Mouse (Mus musculus) ES-E14 (cell line): ENCODE measurements at regions not wholly inside any gene's neighbourhood (a gene's known extent, or its start where the extent isn't known, plus 50 kb on each side); places are given as distances from the start of the nearest gene placed in this dataset.

Experiments used
- DNase-seq: peaks from one replicate; pipeline ENCODE4 v3.0.0-alpha.2; 2013; ENCODE audit warnings: low read depth, low spot score
- H3K27ac ChIP-seq: 2 replicates; pipeline ENCODE4 v1.5.1; 2012; ENCODE audit warnings: low read depth, mild to moderate bottlenecking, low read length, moderate library complexity, mixed read lengths; ENCODE audit not compliant: poor library complexity, insufficient read depth, severe bottlenecking
- H3K36me3 ChIP-seq: 2 replicates; pipeline ENCODE4 v1.6.1; 2012; ENCODE audit warnings: mild to moderate bottlenecking, low read length, moderate library complexity, mixed read lengths; ENCODE audit not compliant: control insufficient read depth, poor library complexity, insufficient read depth, severe bottlenecking
- H3K4me1 ChIP-seq, 2 experiments: fragments of 150-350 bp in 1 of 2; sonication (generic) in 1 of 2; 2 replicates each; pipeline ENCODE4 v1.6.1; 2012; ENCODE audit warnings: low read length in 2 of 2, mild to moderate bottlenecking in 1 of 2, mixed read lengths in 1 of 2; ENCODE audit not compliant: control insufficient read depth in 2 of 2, insufficient read depth in 2 of 2, poor library complexity in 1 of 2
- H3K4me3 ChIP-seq, 2 experiments: fragments of 150-350 bp in 1 of 2; sonication (generic) in 1 of 2; 2 replicates each; pipeline ENCODE4 v1.5.1; 2012; ENCODE audit warnings: low read length in 2 of 2, low read depth in 1 of 2, mild to moderate bottlenecking in 1 of 2, mixed read lengths in 1 of 2; ENCODE audit not compliant: insufficient read depth in 1 of 2, poor library complexity in 1 of 2, severe bottlenecking in 1 of 2
- H3K9ac ChIP-seq: 2 replicates; pipeline ENCODE4 v1.6.1; 2012; ENCODE audit warnings: low read depth, mild to moderate bottlenecking, low read length, mixed read lengths; ENCODE audit not compliant: poor library complexity, insufficient read depth, severe bottlenecking
- H3K9me3 ChIP-seq: fragments of 150-350 bp; sonication (generic); 2 replicates; pipeline ENCODE4 v1.6.1; 2012; ENCODE audit warnings: low read depth, mild to moderate bottlenecking, low read length; ENCODE audit not compliant: control insufficient read depth, insufficient read depth
- CHD2 ChIP-seq: IDR thresholded peaks from 2 replicates; pipeline ENCODE4 v1.6.1; 2014; ENCODE audit warnings: mild to moderate bottlenecking, low read depth, low read length, inconsistent platforms
- HCFC1 ChIP-seq: IDR thresholded peaks from 2 replicates; pipeline ENCODE4 v1.6.1; 2012; ENCODE audit warnings: low read length, inconsistent platforms, borderline replicate concordance; ENCODE audit not compliant: insufficient read depth
- MAFK ChIP-seq: IDR thresholded peaks from 2 replicates; pipeline ENCODE4 v1.6.1; 2014; ENCODE audit warnings: mild to moderate bottlenecking, low read depth, low read length, inconsistent platforms; ENCODE audit not compliant: insufficient read depth
- ZC3H11A ChIP-seq: IDR thresholded peaks from 2 replicates; pipeline ENCODE4 v1.6.1; 2012; ENCODE audit warnings: low read depth, mild to moderate bottlenecking, inconsistent platforms, low read length, borderline replicate concordance
- ZNF384 ChIP-seq: IDR thresholded peaks from 2 replicates; pipeline ENCODE4 v1.6.1; 2012; ENCODE audit warnings: low read depth, low read length, inconsistent platforms
- in situ Hi-C, 2 experiments: fragments of 600-800 bp; cut with MboI; formaldehyde crosslinking; loops; one replicate each; pipeline ENCODE4 v1.15.1; 2025; ENCODE audit warnings: low sequenced_read_pairs in 2 of 2, inconsistent platforms in 1 of 2; ENCODE audit not compliant: unreplicated experiment in 2 of 2

- Histone ChIP-seq H3K4me3 (no peak overlapping the region), H3K4me1 (no peaks in the 10 kb centered on the region), H3K9me3 (no peaks in the 10 kb centered on the region), H3K9ac (no peak overlapping the region), H3K36me3 (no peaks in the 10 kb centered on the region), H3K27ac (no peak overlapping the region)
- in situ Hi-C loops = no loop called here
- TF ChIP-seq HCFC1 (no peak), MAFK (no peak), CHD2 (no peak), ZC3H11A (no peak), ZNF384 (no peak)
- no peak for DNase-seq
Observed at GRCm38 (mm10) chr4:80629251-80629650, 204.7 kb upstream of the Tyrp1 start.

GRCm38 (mm10) chr4:80630260-80630659 is 203.7 kb upstream of the Tyrp1 start:
- Histone ChIP-seq H3K4me1 (no peaks in the 10 kb centered on the region), H3K4me3 (no peak overlapping the region), H3K9me3 (no peaks in the 10 kb centered on the region), H3K9ac (no peak overlapping the region), H3K36me3 (no peaks in the 10 kb centered on the region), H3K27ac (no peak overlapping the region)
- TF ChIP-seq ZC3H11A (no peak), HCFC1 (no peak), ZNF384 (no peak), MAFK (no peak), CHD2 (no peak)
- no peak for DNase-seq
- in situ Hi-C loops = no loop called here

GRCm38 (mm10) chr4:80631041-80631440 is 202.9 kb upstream of the Tyrp1 start:
- no peaks in the 10 kb centered on the region for H3K9me3 ChIP-seq
- no peak overlapping the region for H3K9ac ChIP-seq
- H3K27ac ChIP-seq = no peak overlapping the region
- in situ Hi-C loops = no loop called here
- H3K36me3 ChIP-seq = no peaks in the 10 kb centered on the region
- no peak overlapping the region for H3K4me3 ChIP-seq
- no peaks in the 10 kb centered on the region for H3K4me1 ChIP-seq
- no peak for TF ChIP-seq ZNF384
- TF ChIP-seq HCFC1 = no peak
- TF ChIP-seq CHD2 = no peak
- no peak for TF ChIP-seq MAFK
- TF ChIP-seq ZC3H11A = no peak
- no peak for DNase-seq

DNA sequence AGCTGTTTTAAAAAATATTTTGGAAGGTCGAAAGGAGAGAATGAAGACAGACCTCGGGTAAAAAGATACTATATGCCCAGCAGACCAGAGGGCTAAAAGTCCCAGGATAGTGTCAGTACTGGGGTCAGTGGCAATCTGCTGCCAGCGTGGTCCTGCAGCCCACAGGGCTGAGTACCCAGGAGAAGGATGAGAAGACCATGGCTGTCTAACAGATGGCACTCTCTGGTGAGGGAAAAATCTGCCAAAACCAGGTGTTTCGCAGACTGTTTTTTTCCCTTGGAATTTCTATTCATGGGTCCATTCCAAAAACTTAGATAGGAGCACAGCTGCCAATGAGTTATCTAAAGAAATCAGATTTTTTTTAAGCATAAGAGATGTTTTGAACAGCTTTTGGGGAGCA is 202.5 kb upstream of the Tyrp1 start:
- H3K4me1 ChIP-seq = no peaks in the 10 kb centered on the region
- no peak overlapping the region for H3K9ac ChIP-seq
- H3K9me3 ChIP-seq = no peaks in the 10 kb centered on the region
- H3K36me3 ChIP-seq = no peaks in the 10 kb centered on the region
- in situ Hi-C loops = no loop called here
- TF ChIP-seq ZC3H11A (no peak), MAFK (no peak), HCFC1 (no peak), ZNF384 (no peak), CHD2 (no peak)
- no peak for DNase-seq
- no peak overlapping the region for H3K27ac ChIP-seq
- H3K4me3 ChIP-seq = no peak overlapping the region

GRCm38 (mm10) chr4:80638381-80638780 is 195.5 kb upstream of the Tyrp1 start:
- H3K9ac ChIP-seq = no peak overlapping the region

More at GRCm38 (mm10) chr4:80638381-80638780, 195.5 kb upstream of the Tyrp1 start:
- H3K36me3 ChIP-seq = no peaks in the 10 kb centered on the region
- TF ChIP-seq ZC3H11A = no peak
- TF ChIP-seq HCFC1 = no peak
- no peak for TF ChIP-seq MAFK
- TF ChIP-seq CHD2 = no peak
- no peak for TF ChIP-seq ZNF384
- no peak overlapping the region for H3K4me3 ChIP-seq
- no peak for DNase-seq
- H3K27ac ChIP-seq = no peak overlapping the region
- no peaks in the 10 kb centered on the region for H3K9me3 ChIP-seq
- no peaks in the 10 kb centered on the region for H3K4me1 ChIP-seq
- in situ Hi-C loops = no loop called here
